9 mouse cellular contexts compared by ENCODE assay signal in the genomic region with DNA sequence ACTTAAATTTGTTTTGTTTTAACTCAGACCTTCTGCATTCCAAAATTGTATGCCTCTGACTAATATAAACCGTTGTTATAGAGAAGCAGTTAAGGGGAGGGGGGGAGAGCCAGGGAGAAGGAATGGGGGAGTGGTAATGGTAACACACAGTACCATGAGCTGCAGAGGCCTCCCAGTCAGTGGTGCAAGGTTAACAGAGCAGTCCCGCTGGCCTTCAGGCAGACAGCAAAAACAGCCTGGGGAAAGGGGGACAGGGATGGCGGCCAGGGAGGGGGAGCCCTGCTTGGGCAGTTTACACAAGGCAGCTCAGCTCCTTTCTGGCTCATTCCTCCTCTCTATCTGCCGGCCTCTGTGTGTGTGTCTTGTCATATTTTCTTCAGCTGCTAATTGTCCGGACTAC.
DNase-seq lines count a peak whose midpoint lies in the region; ATAC-seq lines count a peak whose summit lies in the region.
"Had no signal": no experiment of that assay in that cellular context is flagged by ENCODE, and none has a peak within 500 bp of the region (broad histone marks: within the 10 kb centered on the region; RNA-seq: fewer than 3 reads in every experiment).

No protein-coding gene starts in this region.

- no peak overlapping the region for H3K4me2 ChIP-seq in neural tube, embryonic 15.5 days

- WGBS in neural tube, embryonic 15.5 days, result 20% methylated on average over 5 of the region's 5 CpGs

- H3K27ac ChIP-seq in neural tube, embryonic 15.5 days (replicated peaks), result no peak overlapping the region
- H3K27ac ChIP-seq: macrophage had no signal

- peak; percentile 24 for DNase-seq in neural tube, embryonic 10.5 days (ENCODE audit: extremely low spot score, low spot score)
- peak; percentile 53 for DNase-seq in embryo, embryonic 11 days
- DNase-seq in heart, postnatal 10 days, result peak; percentile 31 to 37
- DNase-seq in lung, postnatal 10 days, result peak; percentile 51
- DNase-seq in right cerebral cortex, postnatal 25 days, result no peak
- no peak for DNase-seq in left cerebral cortex, adult 18-20 months (ENCODE audit: low spot score in 2 of 2)

- no peak overlapping the region for H3K4me3 ChIP-seq in neural tube, embryonic 15.5 days (replicated peaks)

- H3K4me1 ChIP-seq in neural tube, embryonic 15.5 days, result peaks cover 21% of the 10 kb centered on the region

- intact Hi-C loops in heart, postnatal 10 days (cut with DNase I), result no loop called here

- no peak overlapping the region for H3K9ac ChIP-seq in neural tube, embryonic 15.5 days (replicated peaks)

- no peaks in the 10 kb centered on the region for H3K27me3 ChIP-seq in neural tube, embryonic 15.5 days (replicated peaks)

- H3K9me3 ChIP-seq in neural tube, embryonic 15.5 days (replicated peaks), result no peaks in the 10 kb centered on the region

- ATAC-seq in neural tube, embryonic 15.5 days (ENCODE audit: low FRiP score), result no peak
- ATAC-seq in activated CD4-positive, CD25-positive, alpha-beta regulatory T cell, adult 4 months, result no peak

- H3K36me3 ChIP-seq in neural tube, embryonic 15.5 days, result no peaks in the 10 kb centered on the region

Comparison
In these comparisons a context has a peak if more than half of its experiments do, and no peak if none do; other contexts are left out.
1. DNase-seq: peak in neural tube, embryonic 10.5 days (single experiment), embryo, embryonic 11 days (single experiment), heart, postnatal 10 days (2 of 2) and lung, postnatal 10 days (single experiment); none in right cerebral cortex, postnatal 25 days (single experiment) and left cerebral cortex, adult 18-20 months (0 of 2).